Mouse (Mus musculus): ENCODE measurements around the gene Iqcd.

Gene Iqcd

DNA sequence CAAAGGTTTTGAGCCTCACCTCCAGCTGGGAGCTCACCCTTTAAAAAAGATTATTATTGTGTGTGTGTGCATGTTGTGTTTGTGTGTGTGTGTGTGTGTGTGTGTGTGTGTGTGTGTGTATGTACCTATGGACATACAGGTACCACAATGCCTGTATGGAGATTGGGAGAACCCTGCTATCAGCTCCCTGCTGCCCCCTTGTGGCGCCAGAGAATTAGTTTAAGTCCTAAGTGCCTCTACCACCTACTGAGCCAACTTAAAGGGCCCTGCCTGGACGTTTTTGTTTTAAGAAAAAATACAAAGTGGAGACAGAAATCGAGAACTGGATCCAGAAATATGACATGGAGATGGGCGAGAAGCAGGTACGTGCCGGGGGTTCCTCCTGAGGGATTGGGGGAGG is 16.0 kb downstream of the Iqcd start:
- peak; percentile 91 for DNase-seq

DNA sequence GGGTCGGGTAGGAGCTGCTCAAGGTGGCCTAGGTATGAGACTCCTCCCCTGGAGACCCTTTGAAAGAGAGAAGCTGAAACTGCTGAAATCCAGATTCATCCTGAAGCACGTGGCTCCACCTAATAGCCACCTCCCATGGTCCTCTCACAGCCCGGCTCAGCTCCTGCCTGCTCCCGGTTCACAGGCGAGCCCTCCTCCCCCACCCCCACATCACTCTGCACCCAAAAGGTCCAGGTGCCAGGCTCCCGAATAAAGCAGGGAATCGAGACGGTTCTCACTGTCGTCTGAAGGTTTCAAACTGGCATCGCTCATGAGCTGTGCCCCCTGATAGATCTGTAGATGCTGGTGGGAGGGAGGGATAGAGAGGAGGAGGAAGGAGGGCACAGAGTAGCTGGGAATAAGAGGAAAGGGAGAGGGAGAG is 16.4 kb downstream of the Iqcd start:
- DNase-seq = no peak

- peak; percentile 93 for DNase-seq
Measured at GRCm38 (mm10) chr5:120605688-120606087, 16.9 kb downstream of the Iqcd start.

DNA sequence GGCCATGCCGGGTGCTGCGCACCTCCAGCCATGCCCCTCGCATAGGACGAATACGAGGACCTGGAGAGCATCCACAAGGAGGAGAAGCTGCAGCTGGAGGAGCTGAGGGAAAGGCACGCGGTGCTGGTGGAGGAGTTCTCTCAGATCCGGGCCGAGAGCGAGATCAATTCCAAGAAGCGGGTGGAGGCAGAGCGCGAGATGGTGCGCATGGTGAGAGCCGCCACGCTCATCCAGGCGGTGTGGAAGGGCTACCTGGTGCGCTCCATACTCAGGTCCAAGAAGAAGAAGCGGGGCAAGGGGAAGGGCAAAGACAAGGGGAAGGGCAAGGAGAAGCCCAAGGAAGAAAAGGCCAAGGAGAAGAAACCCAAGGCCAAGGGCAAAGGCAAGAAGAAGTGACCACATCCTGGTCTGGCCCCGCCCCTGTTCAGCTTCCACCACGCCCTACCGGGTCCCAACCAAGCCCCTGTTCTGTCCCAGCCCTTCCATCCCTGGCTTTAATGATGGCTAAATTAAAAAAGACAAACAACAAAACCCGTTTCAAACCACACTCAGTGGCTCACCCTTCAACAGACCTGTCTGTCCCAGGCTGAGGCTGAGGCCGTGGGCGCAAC is 17.9 kb downstream of the Iqcd start:
- no peak for DNase-seq

GRCm38 (mm10) chr5:120607335-120607734 is 18.5 kb downstream of the Iqcd start:
- no peak for DNase-seq

DNA sequence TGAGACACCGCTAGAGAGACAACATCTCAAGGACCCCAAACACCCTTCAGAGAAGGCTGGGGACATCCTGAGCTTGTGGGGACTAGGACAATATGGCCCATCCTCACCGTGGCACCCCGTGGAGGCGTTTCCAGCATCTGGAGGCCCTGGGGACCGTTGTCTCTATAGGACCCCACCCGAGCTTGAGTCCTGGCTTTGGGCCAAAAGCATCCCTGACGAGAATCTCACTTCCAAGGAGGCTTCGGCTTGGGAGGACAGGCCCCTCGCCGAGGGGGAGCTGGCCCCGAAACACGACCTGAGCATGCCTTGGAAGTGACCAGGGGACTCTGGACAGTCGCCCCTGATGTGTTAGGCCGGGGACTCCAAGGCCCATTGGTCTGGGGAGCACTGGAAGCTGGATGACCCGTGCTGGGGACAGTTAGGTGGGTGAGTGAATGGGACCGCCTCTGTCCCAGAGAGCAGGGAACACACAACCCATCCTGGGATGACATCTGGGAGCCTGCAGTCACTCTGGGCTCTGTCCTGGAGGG is 20.5 kb downstream of the Iqcd start:
- no peak for DNase-seq

GRCm38 (mm10) chr5:120610906-120611305 is 22.1 kb downstream of the Iqcd start:
- DNase-seq = no peak

GRCm38 (mm10) chr5:120611416-120611815 is 22.6 kb downstream of the Iqcd start:
- no peak for DNase-seq

- DNase-seq = peak; percentile 97
Measured at GRCm38 (mm10) chr5:120612442-120612821, 23.6 kb downstream of the Iqcd start, which contains the start of the genes Rita1 and Ddx54. Rita1 (minus strand) TSS chr5:120612589. Ddx54 (plus strand) TSS chr5:120612739.

GRCm38 (mm10) chr5:120612822-120613604 is 24.2 kb downstream of the Iqcd start:
- DNase-seq = peak; percentile 100

- DNase-seq = peak; percentile 52
Measured at GRCm38 (mm10) chr5:120615903-120616302, 27.1 kb downstream of the Iqcd start.

GRCm38 (mm10) chr5:120618778-120619177 is 30.0 kb downstream of the Iqcd start:
- no peak for DNase-seq

- peak; percentile 68 for DNase-seq
Measured at GRCm38 (mm10) chr5:120619201-120619600, 30.4 kb downstream of the Iqcd start.

- peak; percentile 83 for DNase-seq
Measured at GRCm38 (mm10) chr5:120620375-120621077, 31.7 kb downstream of the Iqcd start.

- no peak for DNase-seq
Measured at GRCm38 (mm10) chr5:120621078-120621765, 32.4 kb downstream of the Iqcd start.

GRCm38 (mm10) chr5:120621846-120622197 is 33.0 kb downstream of the Iqcd start:
- no peak for DNase-seq

- no peak for DNase-seq
Measured at GRCm38 (mm10) chr5:120622198-120622851, 33.5 kb downstream of the Iqcd start.

- no peak for DNase-seq
Measured at GRCm38 (mm10) chr5:120624427-120624826, 35.6 kb downstream of the Iqcd start.

DNA sequence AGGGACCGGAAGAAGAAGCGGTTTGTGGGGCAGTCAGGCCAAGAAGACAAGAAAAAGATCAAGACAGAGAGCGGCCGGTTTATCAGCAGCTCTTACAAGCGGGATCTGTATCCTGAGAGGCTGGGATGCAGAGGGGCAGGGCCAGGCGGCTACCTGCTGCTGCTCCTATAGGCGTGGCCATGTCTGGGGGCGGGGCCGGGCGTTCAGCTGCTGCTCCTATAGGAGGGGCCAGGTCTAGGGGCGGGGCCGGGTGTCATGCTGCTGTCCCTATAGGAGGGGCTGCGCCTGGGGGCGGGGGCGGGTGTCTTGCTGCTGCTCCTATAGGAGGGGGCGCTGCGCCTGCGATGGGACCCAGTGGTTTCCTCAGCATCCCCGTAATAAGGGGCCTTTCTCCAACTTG is 37.6 kb downstream of the Iqcd start:
- DNase-seq = peak; percentile 81

DNA sequence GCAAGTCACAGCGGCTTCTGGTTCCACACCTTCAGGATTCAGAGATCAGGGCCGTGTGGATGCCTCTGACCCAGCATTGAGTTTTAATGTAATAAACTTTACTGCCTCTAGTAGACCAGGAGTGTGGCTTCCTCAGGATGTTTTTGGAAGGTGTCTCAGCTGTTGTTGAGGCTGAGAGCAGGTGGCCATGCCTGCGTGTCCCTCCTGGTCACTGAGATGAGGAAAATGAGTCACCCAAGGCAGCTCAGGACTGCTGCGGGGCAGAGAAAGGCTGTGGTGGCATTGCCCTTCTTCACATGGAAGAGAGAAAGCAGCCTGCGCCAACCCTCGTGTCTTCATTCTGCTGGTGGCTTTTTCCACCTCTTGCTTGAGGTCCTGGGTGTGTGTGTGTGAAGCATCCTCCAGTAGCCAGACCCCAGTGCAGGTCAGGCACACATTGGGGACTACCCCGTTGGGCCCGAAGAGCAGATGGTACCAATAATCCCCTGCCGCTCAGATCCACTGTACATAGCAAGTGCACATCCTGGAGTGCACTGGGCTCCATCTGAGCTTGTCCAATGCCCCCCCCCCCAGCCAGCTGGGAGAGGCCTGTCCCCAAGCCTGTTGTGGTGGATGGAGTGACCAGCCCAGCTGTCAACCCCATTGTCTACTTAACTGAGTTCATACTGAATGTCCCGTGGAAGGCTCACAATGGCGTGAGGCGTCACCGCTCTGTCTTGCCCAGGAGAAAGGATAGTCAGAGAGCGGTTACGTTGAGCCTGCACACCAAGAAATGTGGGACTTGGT is 38.9 kb downstream of the Iqcd start:
- no peak for DNase-seq

GRCm38 (mm10) chr5:120628624-120629023 is 39.8 kb downstream of the Iqcd start:
- no peak for DNase-seq

GRCm38 (mm10) chr5:120631128-120631527 is 42.3 kb downstream of the Iqcd start:
- no peak for DNase-seq
